7 mouse cellular contexts compared by ENCODE assay signal in the genomic region with DNA sequence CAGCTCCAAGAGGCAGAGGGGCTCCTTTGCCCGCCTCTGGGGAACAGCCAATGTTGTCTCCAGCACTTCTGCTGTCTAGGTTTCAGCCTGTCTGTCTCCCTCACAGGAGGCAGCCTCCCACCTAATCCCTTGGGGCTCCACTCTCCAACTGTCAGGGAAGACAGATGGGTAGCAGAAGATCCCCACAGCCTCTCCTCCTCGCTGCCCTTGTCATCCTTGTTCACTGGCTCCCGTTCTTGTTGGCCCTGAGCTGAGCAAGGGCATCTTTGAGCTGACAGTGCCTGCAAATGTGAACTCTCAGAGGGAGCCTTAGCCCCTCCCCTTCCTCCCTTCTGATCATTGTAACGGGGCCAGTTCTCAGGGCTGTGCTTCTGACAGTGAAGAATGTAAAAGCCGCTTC. TPM values are rescaled to one million over a fixed set of nuclear protein-coding genes. Genes with fewer than 3 reads are reported as not detected.
DNase-seq lines count a peak whose midpoint lies in the region; ATAC-seq and TF ChIP-seq lines count a peak whose summit lies in the region.

No protein-coding gene starts in this region.

- no peak overlapping the region for H3K27ac ChIP-seq in lung, embryonic 14.5 days (ENCODE audit: low read depth)
- H3K27ac ChIP-seq in forebrain, embryonic 15.5 days (replicated peaks), result peak overlapping the region; percentile 50
- H3K27ac ChIP-seq in olfactory bulb, adult 2 months (ENCODE audit: insufficient read depth, low read depth, low read length), result peak overlapping the region; percentile 52

- intact Hi-C loops in left cerebral cortex, postnatal 36 days (cut with DNase I), result loop anchor here (5.0 kb wide), 1 partner anchor 66 kb away; no protein-coding TSS in a partner anchor

- 4% methylated on average over 5 of the region's 5 CpGs for WGBS in lung, embryonic 14.5 days
- 10% methylated on average over 5 of the region's 5 CpGs for WGBS in forebrain, embryonic 15.5 days
- 8% methylated on average over 5 of the region's 5 CpGs for WGBS in olfactory bulb, adult 2 months

- TF ChIP-seq POLR2A in brain, embryonic 14.5 days (IDR thresholded peaks at IDR 0.05; ENCODE audit: borderline replicate concordance, extremely low read depth, insufficient read depth, insufficient read length, poor library complexity, severe bottlenecking), result no peak
- TF ChIP-seq POLR2A in olfactory bulb, adult 2 months (IDR thresholded peaks at IDR 0.05; ENCODE audit: insufficient read depth, low read depth, low read length), result no peak

- H3K27me3 ChIP-seq in lung, embryonic 14.5 days (ENCODE audit: insufficient read depth, low read length), result no peaks in the 10 kb centered on the region
- H3K27me3 ChIP-seq in forebrain, embryonic 15.5 days, result no peaks in the 10 kb centered on the region

- TF ChIP-seq CTCF in lung, embryonic 14.5 days (IDR thresholded peaks at IDR 0.05; ENCODE audit: low read depth), result no peak
- no peak for TF ChIP-seq CTCF in brain, embryonic 14.5 days (IDR thresholded peaks at IDR 0.05; ENCODE audit: borderline replicate concordance, extremely low read depth, insufficient read depth, insufficient read length)
- no peak for TF ChIP-seq CTCF in olfactory bulb, adult 2 months (IDR thresholded peaks at IDR 0.05; ENCODE audit: insufficient read depth, low read depth, low read length)

- peaks cover 9% of the 10 kb centered on the region; the same call in 1 of the 2 replicates for H3K4me1 ChIP-seq in lung, embryonic 14.5 days (ENCODE audit: insufficient read depth)
- peaks cover 18% of the 10 kb centered on the region for H3K4me1 ChIP-seq in forebrain, embryonic 15.5 days
- peaks cover 25% of the 10 kb centered on the region for H3K4me1 ChIP-seq in olfactory bulb, adult 2 months (ENCODE audit: control insufficient read depth, insufficient read depth, low read length)

- H3K36me3 ChIP-seq in lung, embryonic 14.5 days (ENCODE audit: insufficient read depth), result no peaks in the 10 kb centered on the region
- no peaks in the 10 kb centered on the region for H3K36me3 ChIP-seq in forebrain, embryonic 15.5 days

- no peaks in the 10 kb centered on the region for H3K9me3 ChIP-seq in lung, embryonic 14.5 days (ENCODE audit: low read depth, low read length)
- H3K9me3 ChIP-seq in forebrain, embryonic 15.5 days, result no peaks in the 10 kb centered on the region

- no peak overlapping the region for H3K4me3 ChIP-seq in lung, embryonic 14.5 days (ENCODE audit: low read depth, low read length)
- H3K4me3 ChIP-seq in forebrain, embryonic 15.5 days, result no peak overlapping the region
- no peak overlapping the region for H3K4me3 ChIP-seq in olfactory bulb, adult 2 months (ENCODE audit: insufficient read depth, low read depth, low read length)

- DNase-seq in lung, embryonic 14.5 days, result peak; percentile 35
- no peak for DNase-seq in lung, postnatal 14 days
- peak; percentile 63 for DNase-seq in brain, embryonic 14.5 days (ENCODE audit: low read depth)
- DNase-seq in left cerebral cortex, postnatal 36 days (ENCODE audit: low spot score in 2 of 2), result peak; percentile 23 to 48
- no peak for DNase-seq in yolk sac, embryonic 10.5 days (ENCODE audit: low spot score)

- peak; percentile 69; the same call in 1 of the 2 replicates for ATAC-seq in lung, embryonic 14.5 days (ENCODE audit: insufficient read depth)
- peak; percentile 56 for ATAC-seq in forebrain, embryonic 15.5 days (replicated peaks)

- H3K9ac ChIP-seq in lung, embryonic 14.5 days, result peak overlapping the region; percentile 27; the same call in 1 of the 2 replicates
- H3K9ac ChIP-seq in forebrain, embryonic 15.5 days (replicated peaks), result no peak overlapping the region

- peak overlapping the region; percentile 50 for H3K4me2 ChIP-seq in lung, embryonic 14.5 days
- peak overlapping the region; percentile 25 for H3K4me2 ChIP-seq in forebrain, embryonic 15.5 days (replicated peaks)

RNA-seq across cellular contexts. Expression of a gene that starts 13.7 kb away (rescaled TPM):
- polyA plus RNA-seq in lung, embryonic 14.5 days (2014; fragmentation: Nextera tagmentation; extraction: Ambion mirVana), result 17.5 and 18.6 TPM in 2 replicates
- 48.0 and 52.1 TPM in 2 replicates for polyA plus RNA-seq in brain, embryonic 14.5 days (2012; rRNA removed)
- polyA plus RNA-seq in forebrain, embryonic 15.5 days (2015; fragmentation: Nextera tagmentation; extraction: Ambion mirVana), result 40.5 and 43.6 TPM in 2 replicates
- 10 to 100 TPM; 46.4 to 64.5 TPM for total RNA-seq in left cerebral cortex, postnatal 36 days (2021)
- polyA plus RNA-seq in olfactory bulb, adult 2 months (2012; ENCODE audit: insufficient read depth, insufficient read length, low replicate concordance, missing spikeins), result not detected in 2 replicates

Comparison
In these comparisons a context has a peak if more than half of its experiments do, and no peak if none do; other contexts are left out.
1. DNase-seq: peak in lung, embryonic 14.5 days (single experiment), brain, embryonic 14.5 days (single experiment) and left cerebral cortex, postnatal 36 days (2 of 2); none in lung, postnatal 14 days (single experiment) and yolk sac, embryonic 10.5 days (single experiment).